Mouse (Mus musculus) frontal cortex, postnatal 25 days (tissue): Measurements from ENCODE around the gene 4930449I24Rik.
"Not testable (repeated sequence)": the region's sequence is repeated elsewhere in the genome, so short reads cannot be mapped to it uniquely, and the experiment has no call there.

Source experiments
- DNase-seq, 2 experiments: peaks; one replicate each; pipeline ENCODE4 v3.0.0; 2022; ENCODE audit warnings: low spot score in 2 of 2

Gene 4930449I24Rik

GRCm38 (mm10) chr5:146502099-146502498 is at the start of gene 4930449I24Rik:
Gene 4930449I24Rik, plus strand, starts transcription at chr5:146502399.
- DNase-seq = not testable (repeated sequence)

GRCm38 (mm10) chr5:146453556-146453955 is 48.6 kb upstream of the 4930449I24Rik start:
- no peak for DNase-seq

GRCm38 (mm10) chr5:146461612-146462011 is 40.6 kb upstream of the 4930449I24Rik start:
- no peak for DNase-seq

- no peak for DNase-seq
Observed at GRCm38 (mm10) chr5:146466663-146467062, 35.5 kb upstream of the 4930449I24Rik start.

GRCm38 (mm10) chr5:146468311-146468710 is 33.9 kb upstream of the 4930449I24Rik start:
- DNase-seq = no peak

- no peak for DNase-seq
Observed at GRCm38 (mm10) chr5:146470821-146471220, 31.4 kb upstream of the 4930449I24Rik start.

- DNase-seq = no peak
Observed at GRCm38 (mm10) chr5:146471311-146471710, 30.9 kb upstream of the 4930449I24Rik start.

- no peak for DNase-seq
Observed at GRCm38 (mm10) chr5:146471821-146472220, 30.4 kb upstream of the 4930449I24Rik start.

- DNase-seq = peak in 1 of 2 experiments; percentile 39
Observed at GRCm38 (mm10) chr5:146479564-146479963, 22.6 kb upstream of the 4930449I24Rik start.

- not testable (repeated sequence) for DNase-seq
Observed at GRCm38 (mm10) chr5:146481665-146482064, 20.5 kb upstream of the 4930449I24Rik start, which contains the start of gene Gm6408. Gene Gm6408, plus strand, starts transcription at chr5:146481965.

- not testable (repeated sequence) for DNase-seq
Observed at GRCm38 (mm10) chr5:146488959-146489358, 13.2 kb upstream of the 4930449I24Rik start.

- DNase-seq = not testable (repeated sequence)
Observed at GRCm38 (mm10) chr5:146491063-146491462, 11.1 kb upstream of the 4930449I24Rik start, which contains the start of gene Gm6370. Gene Gm6370, plus strand, starts transcription at chr5:146491363.

GRCm38 (mm10) chr5:146513823-146514222 is 11.6 kb downstream of the 4930449I24Rik start, which contains the start of gene Gm3402:
Gene Gm3402, plus strand, starts transcription at chr5:146514123.
- not testable (repeated sequence) for DNase-seq

- DNase-seq = not testable (repeated sequence)
Observed at GRCm38 (mm10) chr5:146525501-146525900, 23.3 kb downstream of the 4930449I24Rik start, which contains the start of gene Gm3404. Gene Gm3404, plus strand, starts transcription at chr5:146525801.

GRCm38 (mm10) chr5:146537347-146537746 is 35.1 kb downstream of the 4930449I24Rik start, which contains the start of gene Gm3409:
Gene Gm3409, plus strand, starts transcription at chr5:146537647.
- DNase-seq = not testable (repeated sequence)
